Mouse (Mus musculus) MEL (cell line): ENCODE data around the gene Mpig6b. TPM values are rescaled to one million over a fixed set of nuclear protein-coding genes. Genes with fewer than 3 reads are reported as not detected.

ENCODE experiments used
- DNase-seq: peaks from one replicate; pipeline ENCODE4 v3.0.0; 2011; ENCODE audit warnings: low read depth, low spot score
- H3K27ac ChIP-seq: 2 replicates; pipeline ENCODE4 v1.5.1; 2012; ENCODE audit warnings: low read depth, mild to moderate bottlenecking, control low read depth, low read length, moderate library complexity; ENCODE audit not compliant: control insufficient read depth
- H3K27me3 ChIP-seq, 2 experiments: fragments of 150-350 bp in 1 of 2; sonication (generic) in 1 of 2; 2 replicates each; pipeline ENCODE4 v1.6.1; 2012; ENCODE audit warnings: low read length in 2 of 2, mild to moderate bottlenecking in 2 of 2, improper control_type of control experiment in 1 of 2, moderate library complexity in 1 of 2; ENCODE audit not compliant: insufficient read depth in 2 of 2, control insufficient read depth in 1 of 2
- H3K36me3 ChIP-seq, 2 experiments: 2 replicates each; pipeline ENCODE4 v1.6.1; 2012 to 2014; ENCODE audit warnings: low read length in 2 of 2, improper control_type of control experiment in 1 of 2, inconsistent platforms in 1 of 2, mild to moderate bottlenecking in 1 of 2; ENCODE audit not compliant: insufficient read depth in 2 of 2, control insufficient read depth in 1 of 2
- H3K4me1 ChIP-seq, 2 experiments: fragments of 150-350 bp in 1 of 2; sonication (generic) in 1 of 2; 2 replicates each; pipeline ENCODE4 v1.6.1; 2012; ENCODE audit warnings: low read length in 2 of 2, improper control_type of control experiment in 1 of 2, mild to moderate bottlenecking in 1 of 2; ENCODE audit not compliant: insufficient read depth in 2 of 2, control insufficient read depth in 1 of 2
- H3K4me3 ChIP-seq, 2 experiments: fragments of 150-350 bp in 1 of 2; sonication (generic) in 1 of 2; 2 replicates each; pipeline ENCODE4 v1.5.1; 2012; ENCODE audit warnings: low read depth in 2 of 2, low read length in 2 of 2, mild to moderate bottlenecking in 2 of 2, moderate library complexity in 2 of 2, control low read depth in 1 of 2, improper control_type of control experiment in 1 of 2; ENCODE audit not compliant: control insufficient read depth in 1 of 2, insufficient read depth in 1 of 2
- H3K79me2 ChIP-seq: 2 replicates; pipeline ENCODE4 v1.6.1; 2012; ENCODE audit warnings: mild to moderate bottlenecking, low read length, moderate library complexity; ENCODE audit not compliant: control insufficient read depth, poor library complexity, insufficient read depth
- H3K9ac ChIP-seq: 2 replicates; pipeline ENCODE4 v1.6.1; 2012; ENCODE audit warnings: low read depth, mild to moderate bottlenecking, control low read depth, low read length, moderate library complexity; ENCODE audit not compliant: control insufficient read depth, poor library complexity, severe bottlenecking
- H3K9me3 ChIP-seq: fragments of 150-350 bp; sonication (generic); replicated peaks from 2 replicates; pipeline ENCODE4 v1.6.1; 2012; ENCODE audit warnings: mild to moderate bottlenecking, low read length, improper control_type of control experiment, moderate library complexity; ENCODE audit not compliant: insufficient read depth
- BHLHE40 ChIP-seq: IDR thresholded peaks from 2 replicates; pipeline ENCODE4 v1.6.1; 2012; ENCODE audit warnings: low read depth, mild to moderate bottlenecking, inconsistent platforms, low read length, improper control_type of control experiment, borderline replicate concordance
- CHD1 ChIP-seq: IDR thresholded peaks from 2 replicates; pipeline ENCODE4 v1.6.1; 2012; ENCODE audit warnings: low read depth, mild to moderate bottlenecking, inconsistent platforms, low read length, improper control_type of control experiment
- CHD2 ChIP-seq: IDR thresholded peaks from 2 replicates; pipeline ENCODE4 v1.6.1; 2011; ENCODE audit warnings: low read length, improper control_type of control experiment
- CTCF ChIP-seq, 3 experiments: IDR thresholded peaks in 2 of 3; conservative IDR thresholded peaks in 1 of 3; 2 replicates each; pipeline ENCODE4 v1.5.1; 2011 to 2012; ENCODE audit warnings: low read length in 3 of 3, low read depth in 2 of 3, mild to moderate bottlenecking in 2 of 3, improper control_type of control experiment in 1 of 3, inconsistent platforms in 1 of 3, mixed read lengths in 1 of 3, moderate library complexity in 1 of 3; ENCODE audit not compliant: control insufficient read depth in 1 of 3, insufficient read depth in 1 of 3, poor library complexity in 1 of 3, severe bottlenecking in 1 of 3
- E2F4 ChIP-seq: IDR thresholded peaks from 2 replicates; pipeline ENCODE4 v1.6.1; 2011; ENCODE audit warnings: low read depth, low read length, improper control_type of control experiment, borderline replicate concordance
- ELF1 ChIP-seq: IDR thresholded peaks from 2 replicates; pipeline ENCODE4 v1.6.1; 2014; ENCODE audit warnings: low read depth, mild to moderate bottlenecking, inconsistent platforms, low read length, improper control_type of control experiment, moderate library complexity
- EP300 ChIP-seq, 2 experiments: IDR thresholded peaks; 2 replicates each; pipeline ENCODE4 v1.6.1; 2011; ENCODE audit warnings: improper control_type of control experiment in 2 of 2, low read length in 2 of 2, low read depth in 1 of 2, mild to moderate bottlenecking in 1 of 2
- ETS1 ChIP-seq: IDR thresholded peaks from 2 replicates; pipeline ENCODE4 v1.6.1; 2012; ENCODE audit warnings: low read depth, mild to moderate bottlenecking, inconsistent platforms, low read length, improper control_type of control experiment, moderate library complexity
- GATA1 ChIP-seq: IDR thresholded peaks from 2 replicates; pipeline ENCODE4 v1.6.1; 2011; ENCODE audit warnings: low read depth, low read length, improper control_type of control experiment
- HCFC1 ChIP-seq: IDR thresholded peaks from 2 replicates; pipeline ENCODE4 v1.6.1; 2012; ENCODE audit warnings: low read depth, mild to moderate bottlenecking, inconsistent platforms, low read length, improper control_type of control experiment, moderate library complexity
- KAT2A ChIP-seq: conservative IDR thresholded peaks from 2 replicates; pipeline ENCODE4 v1.6.1; 2012; ENCODE audit warnings: low read depth, low read length, improper control_type of control experiment, inconsistent platforms
- MAFK ChIP-seq: IDR thresholded peaks from 2 replicates; pipeline ENCODE4 v1.6.1; 2011; ENCODE audit warnings: low read depth, mild to moderate bottlenecking, low read length, improper control_type of control experiment, borderline replicate concordance
- MAX ChIP-seq: IDR thresholded peaks from 2 replicates; pipeline ENCODE4 v1.6.1; 2011; ENCODE audit warnings: low read length, improper control_type of control experiment
- MAZ ChIP-seq: IDR thresholded peaks from 2 replicates; pipeline ENCODE4 v1.6.1; 2012; ENCODE audit warnings: low read depth, mild to moderate bottlenecking, inconsistent platforms, low read length, improper control_type of control experiment
- MEF2A ChIP-seq: IDR thresholded peaks from 2 replicates; pipeline ENCODE4 v1.6.1; 2014; ENCODE audit warnings: low read depth, mild to moderate bottlenecking, inconsistent platforms, low read length, improper control_type of control experiment; ENCODE audit not compliant: poor library complexity, insufficient replicate concordance, severe bottlenecking; ENCODE audit errors: extremely low read depth
- MXI1 ChIP-seq: IDR thresholded peaks from 2 replicates; pipeline ENCODE4 v1.6.1; 2011; ENCODE audit warnings: mild to moderate bottlenecking, low read depth, low read length, improper control_type of control experiment
- MYB ChIP-seq: IDR thresholded peaks from 2 replicates; pipeline ENCODE4 v1.6.1; 2011; ENCODE audit warnings: mild to moderate bottlenecking, low read depth, low read length, improper control_type of control experiment
- MYC ChIP-seq: IDR thresholded peaks from 2 replicates; pipeline ENCODE4 v1.6.1; 2011; ENCODE audit warnings: low read depth, mild to moderate bottlenecking, low read length, improper control_type of control experiment, moderate library complexity
- NELFE ChIP-seq: IDR thresholded peaks from 2 replicates; pipeline ENCODE4 v1.6.1; 2011; ENCODE audit warnings: low read depth, low read length, improper control_type of control experiment
- RAD21 ChIP-seq: IDR thresholded peaks from 2 replicates; pipeline ENCODE4 v1.6.1; 2011; ENCODE audit warnings: mild to moderate bottlenecking, low read depth, low read length, improper control_type of control experiment
- RCOR1 ChIP-seq: IDR thresholded peaks from 2 replicates; pipeline ENCODE4 v1.6.1; 2012; ENCODE audit warnings: low read depth, mild to moderate bottlenecking, inconsistent platforms, low read length, improper control_type of control experiment
- SIN3A ChIP-seq: IDR thresholded peaks from 2 replicates; pipeline ENCODE4 v1.6.1; 2012; ENCODE audit warnings: low read length, improper control_type of control experiment, inconsistent platforms
- SMC3 ChIP-seq: IDR thresholded peaks from 2 replicates; pipeline ENCODE4 v1.6.1; 2011; ENCODE audit warnings: low read depth, low read length, improper control_type of control experiment
- TAL1 ChIP-seq: IDR thresholded peaks from 2 replicates; pipeline ENCODE4 v1.6.1; 2012; ENCODE audit warnings: mild to moderate bottlenecking, inconsistent platforms, low read length, moderate library complexity, mixed read lengths
- TBP ChIP-seq: IDR thresholded peaks from 2 replicates; pipeline ENCODE4 v1.8.0; 2011; ENCODE audit warnings: low read depth, low read length, improper control_type of control experiment
- TCF12 ChIP-seq: IDR thresholded peaks from 2 replicates; pipeline ENCODE4 v1.6.1; 2014; ENCODE audit warnings: low read depth, mild to moderate bottlenecking, inconsistent platforms, low read length, improper control_type of control experiment, moderate library complexity
- UBTF ChIP-seq: IDR thresholded peaks from 2 replicates; pipeline ENCODE4 v1.6.1; 2012; ENCODE audit warnings: low read depth, mild to moderate bottlenecking, inconsistent platforms, low read length, improper control_type of control experiment, moderate library complexity, borderline replicate concordance; ENCODE audit not compliant: insufficient read depth
- USF1 ChIP-seq: IDR thresholded peaks from 2 replicates; pipeline ENCODE4 v1.6.1; 2014; ENCODE audit warnings: low read depth, mild to moderate bottlenecking, inconsistent platforms, low read length, improper control_type of control experiment, moderate library complexity
- ZKSCAN1 ChIP-seq: IDR thresholded peaks from 2 replicates; pipeline ENCODE4 v1.6.1; 2012; ENCODE audit warnings: low read depth, mild to moderate bottlenecking, inconsistent platforms, low read length, improper control_type of control experiment, moderate library complexity
- polyA plus RNA-seq, 2 experiments: library from polyadenylated mRNA; stranded (reverse) in 1 of 2; unstranded in 1 of 2; fragments of >175 nt in 1 of 2; fragments of >200 nt in 1 of 2; gene quantifications; 2 replicates each; pipeline versions ENCODE4 v1.2.1 to v1.2.4; 2012; ENCODE audit warnings: low replicate concordance in 2 of 2, low read depth in 1 of 2; ENCODE audit not compliant: insufficient read length in 2 of 2, insufficient read depth in 1 of 2, missing spikeins in 1 of 2
- total RNA-seq: library from RNA; depleted of rRNA; stranded (reverse); fragments of 300-350 nt; gene quantifications from 2 replicates; pipeline ENCODE4 v1.2.3, GENCODE M21; 2012

Mpig6b gene
- total and polyA plus RNA-seq, 3 experiments = not detected

DNA sequence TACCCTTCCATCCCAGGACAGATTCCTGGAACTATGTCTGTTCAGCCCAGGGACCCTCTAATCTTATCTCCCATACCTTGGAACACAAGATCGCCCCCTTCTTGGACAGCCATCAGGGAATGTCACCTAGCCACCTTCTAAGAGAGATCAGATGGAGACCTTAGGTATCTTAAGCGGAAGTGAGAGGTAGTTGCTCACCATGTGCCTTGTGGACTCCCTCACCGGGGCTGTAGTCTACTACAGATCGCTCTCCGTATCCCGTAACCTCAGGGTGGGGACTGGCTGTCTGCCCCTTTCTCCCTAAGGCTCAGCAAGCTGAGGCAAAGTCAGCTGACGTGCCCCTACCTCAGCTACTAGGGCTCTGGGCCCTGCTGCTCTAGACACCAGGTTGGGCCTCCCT lies 38.1 kb upstream of the Mpig6b start:
- peak overlapping the region; percentile 64 for H3K9ac ChIP-seq
- TF ChIP-seq CHD1 (no peak), EP300 (IDR thresholded peaks at IDR 0.05; ENCODE audit: low read depth in 1 of 2, low read length in 2 of 2) (peak in 1 of 2 experiments; percentile 50; a peak in 2 of 4 replicates), MYC (peak; percentile 58; the same call in 1 of the 2 replicates), MAZ (0 out of 2 replicates have a peak, but pooled peaks have one; percentile 19), TAL1 (0 out of 2 replicates have a peak, but pooled peaks have one; percentile 13), TCF12 (no peak), MAX (peak; percentile 72), MEF2A (no peak)
- no peaks in the 10 kb centered on the region for H3K9me3 ChIP-seq
- DNase-seq = peak; percentile 61
- no peaks in the 10 kb centered on the region for H3K79me2 ChIP-seq
- H3K4me1 ChIP-seq = peaks cover 22 to 36% of the 10 kb centered on the region in 2 experiments
- peaks cover 0 to 31% of the 10 kb centered on the region in 2 experiments; a peak in 3 of 4 replicates for H3K36me3 ChIP-seq
- H3K27me3 ChIP-seq = no peaks in the 10 kb centered on the region
- H3K27ac ChIP-seq = peak overlapping the region; percentile 96
- H3K4me3 ChIP-seq = peak overlapping the region in 1 of 2 experiments; percentile 5; a peak in 1 of 4 replicates

DNA sequence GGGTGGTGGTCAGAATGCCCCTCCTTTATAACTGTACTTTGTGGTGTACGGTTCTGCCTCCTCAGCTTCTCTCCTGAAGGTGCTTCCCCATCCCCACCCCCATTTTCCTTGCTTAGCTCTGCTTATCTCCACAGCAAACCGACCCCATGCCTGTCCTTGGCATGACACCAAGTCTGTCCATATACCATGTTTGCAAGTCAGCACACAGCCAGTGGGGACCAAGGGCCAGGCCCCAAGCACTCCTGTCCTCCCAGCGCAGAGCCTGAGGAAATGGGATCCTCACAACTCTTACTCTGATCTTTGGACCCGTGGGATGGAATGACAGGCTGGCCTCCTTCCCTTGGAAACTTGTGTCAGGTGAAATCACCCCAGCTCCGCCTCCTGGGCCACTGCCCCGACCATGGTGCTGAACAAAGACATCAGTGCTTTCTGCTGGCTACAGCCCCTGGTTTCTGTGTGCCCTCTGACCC lies 37.3 kb upstream of the Mpig6b start:
- peaks cover 22 to 36% of the 10 kb centered on the region in 2 experiments for H3K4me1 ChIP-seq
- no peak for TF ChIP-seq UBTF
- peak; percentile 62; the same call in 1 of the 2 replicates for TF ChIP-seq MAX
- TF ChIP-seq TBP = 0 out of 2 replicates have a peak, but pooled peaks have one; percentile 61
- no peak; the same call in 1 of the 2 replicates for TF ChIP-seq CHD1
- peak; percentile 67 for TF ChIP-seq RCOR1
- TF ChIP-seq SIN3A = peak; percentile 92
- no peak for TF ChIP-seq ZKSCAN1
- TF ChIP-seq GATA1 = peak; percentile 88
- no peak for TF ChIP-seq CTCF (IDR thresholded peaks at IDR 0.05 in 2 of 3, conservative IDR thresholded peaks at IDR 0.05 in 1 of 3; ENCODE audit: control insufficient read depth in 1 of 3, insufficient read depth in 1 of 3, low read depth in 2 of 3, low read length in 3 of 3, poor library complexity in 1 of 3, severe bottlenecking in 1 of 3)
- TF ChIP-seq CHD2 = peak; percentile 82
- TF ChIP-seq USF1 = no peak
- peak; percentile 83 for TF ChIP-seq MXI1
- no peak for TF ChIP-seq E2F4
- peak; percentile 86 for TF ChIP-seq MYB
- no peak; the same call in 1 of the 2 replicates for TF ChIP-seq NELFE
- 0 out of 2 replicates have a peak, but pooled peaks have one; percentile 6 for TF ChIP-seq ELF1
- TF ChIP-seq SMC3 = no peak
- TF ChIP-seq TAL1 = peak; percentile 71
- TF ChIP-seq BHLHE40 = peak; percentile 66; the same call in 1 of the 2 replicates
- TF ChIP-seq ETS1 = peak; percentile 96
- no peak for TF ChIP-seq KAT2A
- peak; percentile 91 for TF ChIP-seq MAZ
- peak; percentile 63 for TF ChIP-seq MYC
- TF ChIP-seq MAFK = peak; percentile 67
- peak; percentile 88 to 95 for TF ChIP-seq EP300 (IDR thresholded peaks at IDR 0.05; ENCODE audit: low read depth in 1 of 2, low read length in 2 of 2)
- TF ChIP-seq RAD21 = no peak
- peak; percentile 86 for TF ChIP-seq TCF12
- TF ChIP-seq HCFC1 = peak; percentile 50; the same call in 1 of the 2 replicates
- TF ChIP-seq, all 39 proteins: peak for 18
- peak overlapping the region; percentile 96 for H3K27ac ChIP-seq
- peaks cover 0 to 31% of the 10 kb centered on the region in 2 experiments; a peak in 3 of 4 replicates for H3K36me3 ChIP-seq
- H3K79me2 ChIP-seq = no peaks in the 10 kb centered on the region
- DNase-seq = peak; percentile 95
- H3K9me3 ChIP-seq = no peaks in the 10 kb centered on the region
- H3K4me3 ChIP-seq = no peak overlapping the region
- no peaks in the 10 kb centered on the region for H3K27me3 ChIP-seq
- H3K9ac ChIP-seq = peak overlapping the region; percentile 64
